Mouse (Mus musculus) MEL (cell line): ENCODE measurements around the gene Homer3. TPM values are rescaled to one million over a fixed set of nuclear protein-coding genes. Genes with fewer than 3 reads are reported as not detected.

Source experiments
- DNase-seq: peaks from one replicate; pipeline ENCODE4 v3.0.0; 2011; ENCODE audit warnings: low read depth, low spot score
- H3K27ac ChIP-seq: 2 replicates; pipeline ENCODE4 v1.5.1; 2012; ENCODE audit warnings: low read depth, mild to moderate bottlenecking, control low read depth, low read length, moderate library complexity; ENCODE audit not compliant: control insufficient read depth
- H3K27me3 ChIP-seq, 2 experiments: fragments of 150-350 bp in 1 of 2; sonication (generic) in 1 of 2; 2 replicates each; pipeline ENCODE4 v1.6.1; 2012; ENCODE audit warnings: low read length in 2 of 2, mild to moderate bottlenecking in 2 of 2, improper control_type of control experiment in 1 of 2, moderate library complexity in 1 of 2; ENCODE audit not compliant: insufficient read depth in 2 of 2, control insufficient read depth in 1 of 2
- H3K36me3 ChIP-seq, 2 experiments: 2 replicates each; pipeline ENCODE4 v1.6.1; 2012 to 2014; ENCODE audit warnings: low read length in 2 of 2, improper control_type of control experiment in 1 of 2, inconsistent platforms in 1 of 2, mild to moderate bottlenecking in 1 of 2; ENCODE audit not compliant: insufficient read depth in 2 of 2, control insufficient read depth in 1 of 2
- H3K4me1 ChIP-seq, 2 experiments: fragments of 150-350 bp in 1 of 2; sonication (generic) in 1 of 2; 2 replicates each; pipeline ENCODE4 v1.6.1; 2012; ENCODE audit warnings: low read length in 2 of 2, improper control_type of control experiment in 1 of 2, mild to moderate bottlenecking in 1 of 2; ENCODE audit not compliant: insufficient read depth in 2 of 2, control insufficient read depth in 1 of 2
- H3K4me3 ChIP-seq, 2 experiments: fragments of 150-350 bp in 1 of 2; sonication (generic) in 1 of 2; 2 replicates each; pipeline ENCODE4 v1.5.1; 2012; ENCODE audit warnings: low read depth in 2 of 2, low read length in 2 of 2, mild to moderate bottlenecking in 2 of 2, moderate library complexity in 2 of 2, control low read depth in 1 of 2, improper control_type of control experiment in 1 of 2; ENCODE audit not compliant: control insufficient read depth in 1 of 2, insufficient read depth in 1 of 2
- H3K79me2 ChIP-seq: 2 replicates; pipeline ENCODE4 v1.6.1; 2012; ENCODE audit warnings: mild to moderate bottlenecking, low read length, moderate library complexity; ENCODE audit not compliant: control insufficient read depth, poor library complexity, insufficient read depth
- H3K9ac ChIP-seq: 2 replicates; pipeline ENCODE4 v1.6.1; 2012; ENCODE audit warnings: low read depth, mild to moderate bottlenecking, control low read depth, low read length, moderate library complexity; ENCODE audit not compliant: control insufficient read depth, poor library complexity, severe bottlenecking
- H3K9me3 ChIP-seq: fragments of 150-350 bp; sonication (generic); replicated peaks from 2 replicates; pipeline ENCODE4 v1.6.1; 2012; ENCODE audit warnings: mild to moderate bottlenecking, low read length, improper control_type of control experiment, moderate library complexity; ENCODE audit not compliant: insufficient read depth
- CHD2 ChIP-seq: IDR thresholded peaks from 2 replicates; pipeline ENCODE4 v1.6.1; 2011; ENCODE audit warnings: low read length, improper control_type of control experiment
- CTCF ChIP-seq, 3 experiments: IDR thresholded peaks in 2 of 3; conservative IDR thresholded peaks in 1 of 3; 2 replicates each; pipeline ENCODE4 v1.5.1; 2011 to 2012; ENCODE audit warnings: low read length in 3 of 3, low read depth in 2 of 3, mild to moderate bottlenecking in 2 of 3, improper control_type of control experiment in 1 of 3, inconsistent platforms in 1 of 3, mixed read lengths in 1 of 3, moderate library complexity in 1 of 3; ENCODE audit not compliant: control insufficient read depth in 1 of 3, insufficient read depth in 1 of 3, poor library complexity in 1 of 3, severe bottlenecking in 1 of 3
- ELF1 ChIP-seq: IDR thresholded peaks from 2 replicates; pipeline ENCODE4 v1.6.1; 2014; ENCODE audit warnings: low read depth, mild to moderate bottlenecking, inconsistent platforms, low read length, improper control_type of control experiment, moderate library complexity
- EP300 ChIP-seq, 2 experiments: IDR thresholded peaks; 2 replicates each; pipeline ENCODE4 v1.6.1; 2011; ENCODE audit warnings: improper control_type of control experiment in 2 of 2, low read length in 2 of 2, low read depth in 1 of 2, mild to moderate bottlenecking in 1 of 2
- ETS1 ChIP-seq: IDR thresholded peaks from 2 replicates; pipeline ENCODE4 v1.6.1; 2012; ENCODE audit warnings: low read depth, mild to moderate bottlenecking, inconsistent platforms, low read length, improper control_type of control experiment, moderate library complexity
- GATA1 ChIP-seq: IDR thresholded peaks from 2 replicates; pipeline ENCODE4 v1.6.1; 2011; ENCODE audit warnings: low read depth, low read length, improper control_type of control experiment
- HCFC1 ChIP-seq: IDR thresholded peaks from 2 replicates; pipeline ENCODE4 v1.6.1; 2012; ENCODE audit warnings: low read depth, mild to moderate bottlenecking, inconsistent platforms, low read length, improper control_type of control experiment, moderate library complexity
- JUND ChIP-seq: IDR thresholded peaks from 2 replicates; pipeline ENCODE4 v1.6.1; 2011; ENCODE audit warnings: low read depth, mild to moderate bottlenecking, improper control_type of control experiment, low read length
- MAFK ChIP-seq: IDR thresholded peaks from 2 replicates; pipeline ENCODE4 v1.6.1; 2011; ENCODE audit warnings: low read depth, mild to moderate bottlenecking, low read length, improper control_type of control experiment, borderline replicate concordance
- MAZ ChIP-seq: IDR thresholded peaks from 2 replicates; pipeline ENCODE4 v1.6.1; 2012; ENCODE audit warnings: low read depth, mild to moderate bottlenecking, inconsistent platforms, low read length, improper control_type of control experiment
- MEF2A ChIP-seq: IDR thresholded peaks from 2 replicates; pipeline ENCODE4 v1.6.1; 2014; ENCODE audit warnings: low read depth, mild to moderate bottlenecking, inconsistent platforms, low read length, improper control_type of control experiment; ENCODE audit not compliant: poor library complexity, insufficient replicate concordance, severe bottlenecking; ENCODE audit errors: extremely low read depth
- MYC ChIP-seq: IDR thresholded peaks from 2 replicates; pipeline ENCODE4 v1.6.1; 2011; ENCODE audit warnings: low read depth, mild to moderate bottlenecking, low read length, improper control_type of control experiment, moderate library complexity
- NRF1 ChIP-seq: IDR thresholded peaks from 2 replicates; pipeline ENCODE4 v1.6.1; 2014; ENCODE audit warnings: low read depth, mild to moderate bottlenecking, inconsistent platforms, low read length, improper control_type of control experiment, moderate library complexity; ENCODE audit not compliant: poor library complexity, insufficient read depth, severe bottlenecking
- POLR2A ChIP-seq, 2 experiments: IDR thresholded peaks; 2 replicates each; pipeline ENCODE4 v1.6.1; 2011 to 2012; ENCODE audit warnings: low read length in 2 of 2, mild to moderate bottlenecking in 2 of 2, control low read depth in 1 of 2, improper control_type of control experiment in 1 of 2, low read depth in 1 of 2, moderate library complexity in 1 of 2; ENCODE audit not compliant: control insufficient read depth in 1 of 2, insufficient read depth in 1 of 2, poor library complexity in 1 of 2
- POLR2AphosphoS2 ChIP-seq: IDR thresholded peaks from 2 replicates; pipeline ENCODE4 v1.6.1; 2011; ENCODE audit warnings: low read length, improper control_type of control experiment
- POLR2AphosphoS5 ChIP-seq: IDR thresholded peaks from 2 replicates; pipeline ENCODE4 v1.6.1; 2012; ENCODE audit warnings: low read depth, borderline replicate concordance, mild to moderate bottlenecking, inconsistent platforms, low read length, moderate library complexity, mixed read lengths
- RAD21 ChIP-seq: IDR thresholded peaks from 2 replicates; pipeline ENCODE4 v1.6.1; 2011; ENCODE audit warnings: mild to moderate bottlenecking, low read depth, low read length, improper control_type of control experiment
- TCF12 ChIP-seq: IDR thresholded peaks from 2 replicates; pipeline ENCODE4 v1.6.1; 2014; ENCODE audit warnings: low read depth, mild to moderate bottlenecking, inconsistent platforms, low read length, improper control_type of control experiment, moderate library complexity
- UBTF ChIP-seq: IDR thresholded peaks from 2 replicates; pipeline ENCODE4 v1.6.1; 2012; ENCODE audit warnings: low read depth, mild to moderate bottlenecking, inconsistent platforms, low read length, improper control_type of control experiment, moderate library complexity, borderline replicate concordance; ENCODE audit not compliant: insufficient read depth
- USF2 ChIP-seq, 2 experiments: IDR thresholded peaks; 2 replicates each; pipeline ENCODE4 v1.6.1; 2011 to 2012; ENCODE audit warnings: improper control_type of control experiment in 2 of 2, low read length in 2 of 2, borderline replicate concordance in 1 of 2, inconsistent platforms in 1 of 2, low read depth in 1 of 2, mild to moderate bottlenecking in 1 of 2; ENCODE audit not compliant: insufficient read depth in 1 of 2
- ZC3H11A ChIP-seq: IDR thresholded peaks from 2 replicates; pipeline ENCODE4 v1.6.1; 2012; ENCODE audit warnings: low read depth, mild to moderate bottlenecking, inconsistent platforms, low read length, improper control_type of control experiment
- ZKSCAN1 ChIP-seq: IDR thresholded peaks from 2 replicates; pipeline ENCODE4 v1.6.1; 2012; ENCODE audit warnings: low read depth, mild to moderate bottlenecking, inconsistent platforms, low read length, improper control_type of control experiment, moderate library complexity
- ZMIZ1 ChIP-seq: IDR thresholded peaks from 2 replicates; pipeline ENCODE4 v1.6.1; 2012; ENCODE audit warnings: low read depth, mild to moderate bottlenecking, inconsistent platforms, low read length, improper control_type of control experiment, moderate library complexity
- ZNF384 ChIP-seq: IDR thresholded peaks from 2 replicates; pipeline ENCODE4 v1.6.1; 2012; ENCODE audit warnings: low read depth, mild to moderate bottlenecking, inconsistent platforms, low read length, improper control_type of control experiment
- polyA plus RNA-seq, 2 experiments: library from polyadenylated mRNA; stranded (reverse) in 1 of 2; unstranded in 1 of 2; fragments of >175 nt in 1 of 2; fragments of >200 nt in 1 of 2; gene quantifications; 2 replicates each; pipeline versions ENCODE4 v1.2.1 to v1.2.4; 2012; ENCODE audit warnings: low replicate concordance in 2 of 2, low read depth in 1 of 2; ENCODE audit not compliant: insufficient read length in 2 of 2, insufficient read depth in 1 of 2, missing spikeins in 1 of 2
- total RNA-seq: library from RNA; depleted of rRNA; stranded (reverse); fragments of 300-350 nt; gene quantifications from 2 replicates; pipeline ENCODE4 v1.2.3, GENCODE M21; 2012

Homer3 gene
- total and polyA plus RNA-seq, 3 experiments: 12.2 to 22.8 TPM; not detected in 1

DNA sequence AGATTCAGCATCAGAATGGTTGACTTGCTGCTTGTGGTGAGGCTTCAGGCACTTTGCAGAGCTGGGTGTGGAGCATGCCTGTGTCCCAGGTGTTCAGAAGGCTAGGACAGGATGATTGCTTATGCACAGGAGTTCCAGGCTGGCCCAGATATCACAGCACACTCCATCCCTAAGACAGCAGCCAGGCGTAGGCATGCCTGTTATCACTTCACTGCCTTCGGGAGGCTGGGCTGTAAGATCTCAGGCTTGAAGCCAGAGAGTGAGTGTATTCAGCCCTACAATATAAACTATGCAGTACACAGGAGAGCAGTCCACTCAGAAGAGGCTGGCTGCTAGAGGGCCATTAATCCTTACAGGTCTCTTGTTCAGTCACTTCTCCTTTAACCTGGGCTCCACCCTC, 23.6 kb upstream of the Homer3 start:
- Histone ChIP-seq H3K79me2 (no peaks in the 10 kb centered on the region), H3K9me3 (no peaks in the 10 kb centered on the region), H3K4me3 (no peak overlapping the region), H3K36me3 (peaks cover 0 to 14% of the 10 kb centered on the region in 2 experiments; a peak in 2 of 4 replicates), H3K9ac (no peak overlapping the region), H3K4me1 (no peaks in the 10 kb centered on the region; a peak in 1 of 4 replicates), H3K27ac (no peak overlapping the region), H3K27me3 (no peaks in the 10 kb centered on the region)
- no peak for DNase-seq
- TF ChIP-seq TCF12 (no peak), MAZ (no peak), CTCF (IDR thresholded peaks at IDR 0.05 in 2 of 3, conservative IDR thresholded peaks at IDR 0.05 in 1 of 3; ENCODE audit: control insufficient read depth in 1 of 3, insufficient read depth in 1 of 3, low read depth in 2 of 3, low read length in 3 of 3, poor library complexity in 1 of 3, severe bottlenecking in 1 of 3) (no peak), EP300 (IDR thresholded peaks at IDR 0.05; ENCODE audit: low read depth in 1 of 2, low read length in 2 of 2) (no peak), MAFK (no peak), ZKSCAN1 (no peak), HCFC1 (no peak), MYC (no peak)

DNA sequence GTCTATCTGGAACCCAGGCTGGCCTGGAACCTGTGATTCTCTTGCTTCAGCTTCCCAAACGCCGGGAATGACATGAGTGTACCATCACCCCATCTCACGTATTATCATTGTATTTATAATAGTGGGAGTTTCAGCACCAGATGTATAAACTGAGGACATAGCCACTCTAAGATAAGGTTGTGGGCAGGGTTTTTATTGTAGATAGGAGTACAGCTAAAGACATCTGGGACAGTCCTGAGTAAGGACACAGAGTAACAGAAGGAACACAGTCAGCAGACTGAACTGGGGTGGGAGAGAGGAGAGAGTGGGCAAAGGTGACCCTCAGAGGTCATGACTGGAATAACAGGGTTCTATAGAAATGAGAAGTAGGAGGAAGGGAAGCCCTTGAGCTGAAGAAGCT, 15.0 kb upstream of the Homer3 start:
- Histone ChIP-seq H3K4me1 (peaks cover 8 to 12% of the 10 kb centered on the region in 2 experiments), H3K79me2 (no peaks in the 10 kb centered on the region), H3K27me3 (no peaks in the 10 kb centered on the region), H3K9ac (no peak overlapping the region), H3K4me3 (no peak overlapping the region), H3K36me3 (peaks cover 0 to 10% of the 10 kb centered on the region in 2 experiments; a peak in 3 of 4 replicates), H3K27ac (no peak overlapping the region), H3K9me3 (no peaks in the 10 kb centered on the region)
- DNase-seq: peak; percentile 30
- TF ChIP-seq ETS1 (peak; percentile 41; the same call in 1 of the 2 replicates), HCFC1 (no peak), USF2 (IDR thresholded peaks at IDR 0.05; ENCODE audit: borderline replicate concordance in 1 of 2, insufficient read depth in 1 of 2, low read depth in 1 of 2, low read length in 2 of 2) (no peak), MEF2A (no peak), GATA1 (peak; percentile 62), POLR2AphosphoS5 (no peak), MYC (no peak), EP300 (IDR thresholded peaks at IDR 0.05; ENCODE audit: low read depth in 1 of 2, low read length in 2 of 2) (peak; percentile 7 to 52; a peak in 2 of 4 replicates), UBTF (no peak), POLR2A (IDR thresholded peaks at IDR 0.05; ENCODE audit: control insufficient read depth in 1 of 2, insufficient read depth in 1 of 2, low read depth in 1 of 2, low read length in 2 of 2, poor library complexity in 1 of 2) (no peak), ZNF384 (no peak), ZC3H11A (no peak), POLR2AphosphoS2 (no peak), NRF1 (no peak), RAD21 (peak; percentile 13; the same call in 1 of the 2 replicates), TCF12 (peak; percentile 69), JUND (no peak), ZMIZ1 (no peak), ELF1 (no peak), CHD2 (no peak)
